Mouse (Mus musculus) lung, postnatal 25 days (tissue): ENCODE data around the gene Cmtm3.

ENCODE experiments used
- DNase-seq: peaks from one replicate; pipeline ENCODE4 v3.0.0; 2022; ENCODE audit warnings: low spot score

Cmtm3 gene

DNA sequence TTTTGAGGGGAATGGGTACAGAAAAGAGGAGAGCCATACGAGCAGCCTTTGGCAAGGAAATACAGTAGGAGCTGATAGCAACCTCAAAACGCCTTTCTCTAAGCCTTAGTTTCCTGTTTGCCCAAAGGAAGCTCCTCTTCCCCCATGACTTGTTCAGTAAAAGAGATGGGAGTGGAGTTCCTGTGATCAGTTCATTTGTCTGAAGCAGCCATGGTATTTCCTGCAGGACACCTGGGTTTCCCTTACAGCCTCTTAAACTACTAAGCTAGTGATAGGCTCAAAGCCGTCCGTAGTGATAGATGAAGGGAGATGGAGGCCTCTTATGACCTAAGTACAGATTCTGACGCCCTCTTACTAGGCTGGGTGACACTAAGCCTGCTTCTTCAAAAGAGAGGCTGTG lies 3.2 kb downstream of the Cmtm3 start:
- no peak for DNase-seq

DNA sequence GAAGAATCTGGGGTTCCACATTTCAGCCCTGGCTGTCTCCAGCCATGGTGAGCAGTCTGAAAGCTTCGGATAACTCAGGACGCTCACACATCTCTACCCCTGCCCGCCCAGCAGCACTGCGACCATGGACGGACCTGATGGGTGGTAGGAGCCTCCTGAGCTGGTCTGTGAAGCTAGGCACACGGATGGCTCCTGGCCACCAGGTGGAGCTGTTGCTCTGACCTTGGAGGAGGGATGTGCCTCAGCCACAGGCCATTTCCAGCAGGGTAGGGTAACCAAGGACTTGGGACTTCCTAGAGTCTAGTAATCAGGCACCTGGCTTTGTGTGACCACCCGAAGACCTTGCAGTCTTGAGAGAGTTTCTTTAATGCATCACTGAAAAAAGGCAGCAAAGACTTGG lies 4.7 kb downstream of the Cmtm3 start:
- peak; percentile 86 for DNase-seq

DNA sequence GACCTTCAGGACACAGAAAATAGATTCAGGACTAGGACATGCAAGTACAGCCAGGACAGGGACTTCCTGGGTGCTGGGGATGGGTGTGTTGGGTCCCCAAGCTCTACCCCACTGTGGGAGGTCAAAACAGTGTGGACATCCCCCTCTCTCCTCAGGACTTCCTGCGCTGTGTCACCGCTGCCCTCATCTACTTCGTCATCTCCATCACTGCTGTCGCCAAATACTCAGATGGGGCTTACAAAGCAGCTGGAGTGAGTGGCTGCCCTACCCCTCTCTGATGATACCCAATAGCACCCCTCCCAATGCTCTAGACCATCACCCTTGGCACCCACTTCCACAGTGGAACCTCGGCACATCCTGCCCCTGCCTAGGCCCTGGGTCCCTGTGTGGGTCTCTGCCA lies 5.4 kb downstream of the Cmtm3 start:
- DNase-seq = no peak

DNA sequence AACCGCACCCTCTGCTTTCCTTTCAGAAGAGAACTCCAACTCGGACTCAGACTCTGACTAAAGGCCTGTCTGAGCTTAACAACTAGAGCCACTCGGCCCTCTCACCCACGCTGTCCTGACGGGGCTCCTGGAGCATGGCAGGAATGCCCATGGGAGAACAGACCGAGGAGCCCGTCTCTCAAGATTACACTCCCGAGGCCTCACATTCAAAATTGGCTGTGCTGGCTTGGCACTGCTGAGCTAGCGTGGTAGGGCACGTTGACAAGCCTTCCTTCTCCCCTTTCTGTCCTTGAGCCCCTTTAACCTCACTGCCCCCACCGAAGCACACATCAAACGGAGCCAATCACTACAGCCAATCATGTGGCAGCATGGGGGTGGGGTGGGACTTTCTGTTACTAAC lies 7.5 kb downstream of the Cmtm3 start:
- no peak for DNase-seq

DNA sequence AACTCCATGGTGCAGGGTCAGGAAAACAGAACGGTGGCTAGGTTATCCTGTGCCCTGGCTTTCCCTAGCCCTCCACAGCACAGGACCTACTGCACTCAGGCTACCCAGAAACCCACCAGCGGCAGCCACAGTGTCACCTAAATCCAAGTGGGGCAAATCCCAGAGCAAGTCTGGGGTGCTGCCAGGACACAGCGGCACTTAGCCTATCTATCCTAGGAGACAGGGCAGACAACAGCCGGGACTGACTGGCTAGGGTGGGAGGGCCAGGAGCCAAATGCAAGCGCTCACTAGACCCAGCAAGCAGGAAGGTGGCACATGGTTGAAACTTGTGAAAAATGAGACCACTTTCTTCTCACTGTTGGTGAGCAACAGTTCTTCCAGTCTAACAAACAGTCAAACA lies 9.8 kb downstream of the Cmtm3 start:
- no peak for DNase-seq

DNA sequence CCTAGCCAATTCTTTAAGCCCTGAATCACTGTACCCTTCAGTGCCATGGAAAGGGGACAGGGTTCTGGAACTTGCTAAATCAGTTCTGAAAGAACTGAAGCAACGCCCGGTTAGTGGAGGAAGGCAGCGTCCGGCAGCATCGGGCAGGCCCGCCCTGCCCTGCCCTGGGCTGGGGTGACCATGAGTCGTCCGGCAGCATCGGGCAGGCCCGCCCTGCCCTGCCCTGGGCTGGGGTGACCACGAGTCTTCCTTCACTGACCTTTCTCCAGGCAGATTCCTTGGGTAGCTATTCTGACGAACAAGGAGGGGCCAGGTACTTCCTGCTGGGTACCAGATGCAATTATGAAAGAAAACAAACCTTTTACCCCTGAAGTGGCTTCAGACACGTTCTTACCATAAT lies 10.8 kb downstream of the Cmtm3 start:
- DNase-seq = no peak

DNA sequence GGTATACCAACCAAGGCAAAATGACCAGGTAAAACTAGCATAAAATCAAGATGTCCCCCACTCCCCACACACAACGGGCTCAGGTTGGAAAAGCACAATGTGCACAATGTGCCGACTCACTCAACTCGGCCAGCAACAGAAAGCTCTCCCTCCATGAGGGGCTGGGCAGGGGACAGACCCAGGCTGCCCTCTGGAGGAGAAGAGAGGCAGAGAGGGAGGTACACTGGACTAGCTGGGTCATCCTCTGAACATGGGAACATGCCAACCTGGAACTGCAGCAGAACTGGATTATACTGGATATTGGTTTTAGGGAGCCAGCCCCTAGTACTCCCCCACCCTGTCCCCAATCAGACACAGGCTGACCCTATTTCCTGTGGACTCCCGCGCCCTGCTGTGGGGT lies 14.0 kb downstream of the Cmtm3 start:
- DNase-seq = no peak

DNA sequence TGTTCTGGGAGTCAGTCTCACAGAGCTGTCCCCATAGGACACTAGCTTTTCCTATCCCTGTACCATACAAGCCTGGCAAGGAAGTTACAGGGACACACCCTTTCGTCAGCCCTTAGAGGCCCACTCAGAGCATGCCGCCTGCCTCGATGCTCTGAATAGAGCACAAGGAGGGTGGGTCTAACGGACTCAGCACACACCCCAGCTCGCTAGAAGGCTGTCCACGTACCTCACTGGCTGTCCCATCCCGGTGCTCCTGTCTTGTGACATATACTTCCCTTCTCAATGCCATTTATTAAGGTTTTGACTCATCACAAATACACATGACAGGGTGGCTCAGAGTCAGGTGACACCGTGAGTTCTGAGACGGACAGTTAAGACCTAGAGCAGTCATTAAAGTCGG lies 15.3 kb downstream of the Cmtm3 start:
- no peak for DNase-seq

DNA sequence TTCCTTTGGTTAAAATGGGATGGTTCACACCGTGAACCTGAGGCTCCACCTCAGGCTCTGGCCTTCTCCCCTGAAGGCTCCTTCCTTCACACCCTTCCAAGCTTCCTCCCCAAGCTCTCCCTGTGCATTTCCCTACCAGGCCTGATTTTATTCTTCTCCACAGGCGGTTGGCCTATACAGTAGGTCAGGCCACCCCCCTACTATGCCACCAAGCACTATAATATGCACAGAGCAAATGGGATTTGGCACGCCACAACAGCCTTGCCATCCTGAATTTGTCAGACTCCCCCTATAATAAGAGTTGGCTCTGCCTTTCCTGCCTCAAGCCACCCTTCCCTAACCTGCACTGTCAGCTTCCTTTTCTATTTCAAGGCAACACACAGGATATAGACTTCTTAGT lies 19.4 kb downstream of the Cmtm3 start:
- DNase-seq = no peak

DNA sequence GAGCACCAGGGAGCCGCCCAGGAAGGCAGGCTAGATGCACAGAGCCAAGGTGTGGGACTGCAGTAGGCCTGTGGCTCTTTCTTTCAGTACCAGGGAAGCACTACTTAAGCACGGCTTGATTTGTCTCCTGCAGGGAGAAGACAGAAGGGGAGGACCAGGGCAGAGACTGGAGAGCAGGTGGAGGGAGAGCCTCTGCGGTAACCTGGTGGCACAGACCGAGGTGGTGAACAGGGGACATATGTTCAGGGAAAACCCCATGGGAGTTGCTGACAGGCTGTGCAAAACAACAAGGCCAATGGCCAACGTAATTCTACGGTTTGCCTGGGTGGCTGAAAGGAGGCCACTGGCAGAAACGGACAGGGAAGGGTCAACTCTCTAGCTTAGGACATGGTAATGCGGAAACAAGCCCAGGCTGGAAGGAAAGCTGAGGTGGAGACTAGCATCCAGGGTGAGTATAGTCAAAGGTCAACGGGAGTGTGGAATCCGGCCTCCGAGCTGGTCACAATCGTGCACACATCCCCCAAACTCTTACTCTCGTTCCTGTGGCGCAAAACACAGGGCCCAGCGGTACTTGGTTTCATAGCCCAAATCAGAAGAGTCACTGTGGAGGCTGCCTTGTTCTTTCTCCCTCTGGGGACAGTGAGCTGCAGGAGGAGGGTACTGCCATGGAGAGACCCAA lies 20.7 kb downstream of the Cmtm3 start:
- no peak for DNase-seq

DNA sequence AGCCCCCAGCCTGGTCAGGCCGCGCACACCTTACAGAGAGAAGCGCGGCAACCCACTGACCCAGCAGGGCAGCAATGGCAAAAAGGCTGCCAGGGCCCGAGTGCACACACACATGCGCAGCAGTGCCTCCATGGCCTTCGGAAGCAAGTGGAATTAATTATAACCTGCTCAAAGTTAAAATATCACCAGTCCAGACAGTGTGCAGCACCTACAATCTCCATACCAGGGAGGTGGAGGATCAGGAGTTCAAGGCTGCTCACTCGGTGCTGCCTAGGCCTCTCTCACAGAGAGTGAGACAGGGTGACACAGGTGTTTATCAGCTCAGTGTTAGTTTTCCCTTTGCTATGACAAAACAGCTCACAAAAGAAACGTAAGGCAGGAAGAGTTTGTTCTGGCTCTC lies 26.5 kb downstream of the Cmtm3 start:
- no peak for DNase-seq

DNA sequence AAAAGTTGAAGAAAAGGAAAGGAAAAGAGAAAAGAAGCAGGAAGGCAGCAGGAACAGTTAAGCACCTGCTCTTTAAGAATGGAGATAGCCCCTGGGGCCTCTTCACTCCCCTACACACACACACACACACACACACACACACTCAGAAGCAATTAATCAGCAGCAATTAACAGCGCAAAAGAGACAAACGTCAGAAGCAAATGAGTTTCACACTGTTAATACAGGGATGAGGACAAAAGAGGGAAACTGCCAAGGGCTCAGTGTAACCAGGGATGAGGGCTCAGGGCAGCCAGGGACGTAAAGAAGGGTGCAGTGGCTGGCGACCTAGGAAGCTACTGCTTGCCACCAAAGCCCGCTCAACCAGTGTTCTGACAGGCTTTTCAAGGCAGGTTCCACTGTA lies 28.2 kb downstream of the Cmtm3 start:
- DNase-seq = no peak

DNA sequence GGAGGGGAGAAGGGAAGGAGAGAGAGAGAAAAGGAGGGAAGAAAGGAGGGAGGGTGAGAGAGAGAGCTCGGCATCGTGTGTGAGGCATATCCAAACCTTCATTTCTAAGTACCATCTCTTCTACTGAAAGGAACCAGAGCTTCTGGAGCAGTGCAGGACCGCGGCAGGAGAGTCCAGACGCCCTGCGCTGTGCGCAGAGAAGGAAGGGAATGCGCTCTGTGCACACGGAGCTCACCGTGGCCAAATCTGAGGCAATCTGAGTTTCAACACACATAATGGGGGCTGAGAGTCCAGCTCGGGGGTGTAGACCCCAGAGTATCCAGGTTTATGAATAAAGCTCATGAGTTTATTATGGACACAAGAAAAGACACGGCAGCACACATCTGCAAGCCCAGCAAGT lies 30.4 kb downstream of the Cmtm3 start:
- DNase-seq = no peak

DNA sequence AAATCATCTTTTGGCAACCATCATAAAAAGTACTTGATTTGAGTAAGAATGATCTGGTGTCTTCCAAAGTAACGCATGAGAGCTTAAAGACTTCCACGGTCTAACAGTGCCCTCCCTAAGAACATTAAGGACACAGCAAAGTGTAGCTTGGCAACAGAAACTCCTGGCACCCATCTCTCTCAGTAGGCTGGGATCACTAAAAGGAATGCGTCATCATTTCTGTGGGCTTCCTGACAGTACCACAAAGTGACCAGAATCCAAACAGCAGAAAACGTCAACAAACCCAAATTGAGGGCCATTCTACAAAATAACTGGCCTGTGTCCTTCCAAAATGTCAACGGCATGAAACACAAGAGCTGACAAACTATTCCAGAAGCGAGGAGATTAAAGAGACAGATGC lies 30.9 kb downstream of the Cmtm3 start:
- peak; percentile 12 for DNase-seq

DNA sequence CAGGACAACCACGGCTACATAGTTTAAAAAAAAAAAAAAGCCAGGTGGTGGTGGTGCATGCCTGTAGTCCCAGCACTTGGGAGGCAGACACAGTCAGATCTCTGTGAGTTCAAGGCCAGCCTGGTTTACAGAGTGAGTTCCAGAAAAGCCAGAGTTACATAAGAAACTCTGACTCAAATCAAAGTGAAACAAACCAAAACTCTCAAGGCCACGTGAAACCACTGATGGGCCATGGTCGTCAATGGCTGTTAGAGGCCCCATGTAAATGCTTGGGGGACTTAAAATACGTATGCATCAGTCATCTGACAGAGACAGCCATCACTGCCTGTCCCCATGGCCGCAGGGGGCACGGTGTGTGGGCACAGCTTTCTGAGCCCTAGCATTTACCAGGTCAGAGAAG lies 31.9 kb downstream of the Cmtm3 start:
- no peak for DNase-seq

DNA sequence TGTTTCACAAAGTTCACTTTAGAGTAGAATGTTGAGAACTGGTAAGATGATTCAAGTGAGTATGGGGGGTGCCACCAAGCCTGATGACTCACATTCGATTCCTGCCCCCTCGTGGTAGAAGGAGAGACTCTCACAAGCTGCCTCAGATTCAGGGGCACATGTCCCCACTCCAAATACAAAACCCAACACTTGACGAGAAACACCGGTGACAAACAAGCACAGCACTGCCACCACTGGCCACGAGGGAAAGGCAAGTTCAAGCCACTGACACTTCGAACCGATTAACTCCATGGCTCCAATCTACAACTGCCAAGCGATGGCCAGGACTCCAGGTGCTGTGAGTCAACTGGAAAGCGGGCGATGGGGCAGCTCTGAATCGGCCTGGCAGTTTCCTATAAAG lies 34.6 kb downstream of the Cmtm3 start:
- peak; percentile 45 for DNase-seq

DNA sequence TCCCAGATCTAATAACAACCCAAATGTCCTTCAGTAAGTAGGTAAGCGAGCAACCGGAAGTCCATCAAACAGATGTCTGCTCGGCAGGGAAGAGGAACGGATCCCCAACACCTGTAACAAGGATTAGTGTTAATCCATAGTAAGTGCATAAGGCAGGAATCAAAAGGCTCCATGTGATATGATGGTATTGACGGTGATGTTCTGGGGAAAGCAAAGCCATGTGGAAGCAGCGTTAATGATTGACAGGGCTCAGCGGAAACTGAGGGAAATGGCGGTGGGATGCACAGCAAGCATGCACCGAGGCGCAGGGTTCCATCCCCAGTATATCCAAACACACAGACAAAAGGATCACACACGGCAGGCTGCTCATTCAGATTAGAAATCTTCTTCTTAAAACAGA lies 35.1 kb downstream of the Cmtm3 start:
- DNase-seq = no peak

DNA sequence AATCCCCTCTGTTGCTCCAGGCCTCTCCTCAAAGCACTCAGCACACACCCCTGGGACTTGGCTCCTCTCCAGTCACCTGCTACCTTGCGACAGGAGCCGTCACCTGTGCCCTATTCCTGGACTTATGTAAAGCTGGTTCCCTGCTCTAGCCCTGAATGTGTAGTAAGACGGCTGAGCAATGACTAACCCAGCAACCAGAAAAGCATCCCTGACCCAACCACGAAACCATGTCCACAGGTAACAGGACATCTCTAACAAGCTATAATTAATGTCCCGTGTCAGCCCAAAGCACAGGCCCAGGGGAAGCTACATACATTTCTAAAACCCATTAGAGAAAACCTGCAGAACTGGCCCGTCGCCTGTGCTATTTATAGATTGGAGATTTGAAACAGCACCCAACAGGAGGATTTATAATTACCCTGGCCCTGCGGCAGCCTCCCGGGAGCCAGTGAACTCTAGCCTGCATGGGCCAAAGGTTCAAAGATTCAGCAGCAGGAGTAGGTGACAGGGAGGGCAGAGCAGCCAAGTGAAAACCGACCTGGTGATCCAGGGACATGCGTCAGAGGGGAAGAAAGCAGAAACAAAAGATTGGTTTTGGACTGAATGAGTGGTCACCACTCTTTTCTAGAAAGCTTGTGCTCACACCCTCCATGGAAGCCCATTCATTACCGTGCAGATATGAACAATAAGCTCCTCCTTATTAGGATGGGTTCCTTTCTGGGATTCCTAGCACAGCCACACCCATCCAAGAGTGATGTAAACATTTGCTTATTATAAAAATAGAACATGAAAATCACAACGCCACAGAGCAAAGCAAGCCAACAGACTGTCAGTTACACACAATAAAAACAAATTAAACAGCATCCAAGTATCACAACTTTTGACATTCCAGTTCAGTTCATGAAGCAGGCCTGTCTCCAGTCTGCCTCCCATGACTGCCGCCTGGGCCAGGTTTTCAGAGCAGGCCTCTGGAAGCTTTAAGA lies 35.9 kb downstream of the Cmtm3 start:
- DNase-seq = peak; percentile 50

DNA sequence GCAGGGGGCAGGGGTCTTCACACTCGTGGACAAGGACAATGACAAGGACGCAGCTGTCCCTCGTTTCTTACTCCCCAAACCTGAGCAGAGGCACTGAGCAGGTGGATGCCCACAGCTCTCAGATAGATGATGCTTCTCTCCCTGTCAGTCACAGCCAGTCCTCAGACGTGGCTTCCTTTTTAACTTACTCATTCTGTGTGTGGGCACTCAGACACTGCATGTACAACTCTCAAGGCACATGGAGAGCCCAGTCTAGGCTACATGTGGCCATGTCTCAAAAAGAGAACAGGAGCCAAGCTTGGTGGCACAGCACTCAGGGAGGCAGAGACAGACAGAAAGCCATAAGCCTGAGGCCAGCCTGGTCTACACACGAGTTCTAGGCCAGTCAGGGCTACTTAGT lies 36.7 kb downstream of the Cmtm3 start:
- DNase-seq = no peak

DNA sequence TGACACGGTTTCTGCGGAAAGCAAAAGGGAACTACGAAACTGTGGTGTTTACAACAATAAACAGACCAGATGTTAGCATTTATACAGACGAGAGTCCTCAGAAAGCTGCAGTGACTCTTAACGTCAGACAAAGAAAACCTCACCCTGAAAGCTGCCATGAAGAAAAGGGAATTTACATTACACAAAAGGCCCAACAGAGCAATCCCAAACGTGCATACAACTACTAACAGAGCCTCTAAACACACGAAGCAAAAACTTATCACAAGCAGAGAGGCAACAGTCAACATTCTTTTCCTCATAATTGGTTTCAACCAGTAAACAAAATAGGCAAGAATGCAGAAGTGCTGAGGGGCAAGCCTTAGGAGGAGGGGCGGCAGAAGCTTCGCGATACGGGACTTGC lies 37.5 kb downstream of the Cmtm3 start:
- DNase-seq = no peak

DNA sequence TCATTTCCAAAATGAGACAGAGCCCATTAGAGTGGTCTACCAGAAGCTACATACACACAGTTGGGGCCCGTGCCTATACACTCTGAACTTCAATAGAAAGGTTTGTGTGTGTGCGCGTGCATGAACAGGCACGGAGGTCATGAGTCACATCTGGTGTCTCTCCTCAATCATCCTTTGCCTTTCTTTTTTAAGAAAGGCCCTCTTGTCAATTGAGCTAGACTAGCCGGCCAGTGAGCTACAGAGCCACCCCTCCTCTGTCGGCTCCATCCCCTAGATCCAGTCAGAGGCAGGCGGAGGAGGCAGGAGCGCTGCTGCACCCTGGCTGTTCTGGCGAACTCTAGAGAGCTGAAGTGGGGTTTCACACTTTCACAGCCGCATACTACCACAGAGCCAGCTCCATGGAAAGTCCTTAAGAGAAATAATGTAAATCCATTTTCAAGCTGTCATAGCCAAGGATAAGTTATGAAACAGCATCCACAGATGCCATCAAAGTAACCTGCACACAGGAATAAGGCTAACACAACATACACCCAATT lies 40.2 kb downstream of the Cmtm3 start:
- no peak for DNase-seq

DNA sequence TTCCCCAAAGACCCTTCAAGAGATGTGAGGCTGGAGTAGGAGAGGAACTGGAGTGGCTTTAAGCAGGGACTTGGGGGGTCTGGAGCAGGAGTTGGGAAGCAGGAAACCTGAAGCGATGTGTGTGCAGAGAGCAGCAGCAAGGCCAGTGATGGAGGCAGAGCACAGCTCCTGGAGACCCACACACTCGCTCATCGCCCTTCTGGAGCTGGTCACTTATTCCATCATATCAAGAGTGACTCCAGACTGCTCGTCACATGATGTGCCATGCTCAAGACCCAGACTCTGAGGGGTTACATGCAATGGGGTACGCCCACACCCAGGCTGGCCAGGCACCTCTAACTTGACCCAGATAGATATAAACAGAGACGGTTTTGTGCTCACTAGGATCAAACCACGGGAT lies 41.1 kb downstream of the Cmtm3 start:
- DNase-seq = no peak

DNA sequence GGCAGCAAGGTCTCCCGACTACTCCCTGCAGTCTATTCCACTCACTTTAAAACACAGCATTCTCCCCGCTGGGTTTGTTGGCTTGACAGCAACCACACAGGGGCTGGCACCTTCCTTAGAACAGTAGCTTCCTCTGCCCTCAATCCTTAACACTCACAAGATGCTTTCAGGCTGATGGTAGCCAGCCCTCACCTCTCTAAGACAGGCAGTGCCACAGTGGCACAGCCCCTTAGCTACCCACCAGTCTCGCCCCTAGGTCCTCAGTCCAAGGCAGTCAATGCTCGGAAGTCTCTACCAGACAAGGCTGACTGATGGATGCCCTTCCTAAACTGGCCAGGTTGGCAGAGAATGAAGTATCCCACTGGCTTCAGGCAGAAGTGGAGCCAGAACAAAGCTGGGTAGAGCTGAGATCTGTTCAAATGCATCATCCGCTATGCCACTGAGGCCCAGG lies 41.8 kb downstream of the Cmtm3 start:
- DNase-seq = no peak
